Mouse (Mus musculus) forebrain, embryonic 13.5 days (tissue): ENCODE results near the gene Fam110a. TPM values are rescaled to one million over a fixed set of nuclear protein-coding genes. Genes with fewer than 3 reads are reported as not detected.

Experiments
- ATAC-seq: fragments of 200-750 bp; cut with Nextera tagmentation; 2 replicates; pipeline ENCODE4 v1.8.0; 2017
- H3K27ac ChIP-seq: fragments of 300-500 bp; sonication (generic); 2 replicates; pipeline ENCODE4 v1.5.1; 2015; ENCODE audit warnings: inconsistent platforms, mild to moderate bottlenecking, moderate library complexity
- H3K27me3 ChIP-seq: fragments of 300-500 bp; sonication (generic); 2 replicates; pipeline ENCODE4 v1.6.1; 2015; ENCODE audit warnings: mild to moderate bottlenecking, inconsistent platforms
- H3K36me3 ChIP-seq: fragments of 300-500 bp; sonication (generic); 2 replicates; pipeline ENCODE4 v1.6.1; 2015; ENCODE audit warnings: mild to moderate bottlenecking, inconsistent platforms; ENCODE audit not compliant: poor library complexity, severe bottlenecking
- H3K4me1 ChIP-seq: fragments of 300-500 bp; sonication (generic); 2 replicates; pipeline ENCODE4 v1.6.1; 2015; ENCODE audit warnings: inconsistent platforms
- H3K4me2 ChIP-seq: fragments of 300-500 bp; sonication (generic); 2 replicates; pipeline ENCODE4 v1.6.1; 2015; ENCODE audit warnings: inconsistent platforms, mild to moderate bottlenecking, moderate library complexity
- H3K4me3 ChIP-seq: fragments of 300-500 bp; sonication (generic); 2 replicates; pipeline ENCODE4 v1.5.1; 2015; ENCODE audit warnings: mild to moderate bottlenecking, inconsistent platforms
- H3K9ac ChIP-seq: fragments of 300-500 bp; sonication (generic); 2 replicates; pipeline ENCODE4 v1.6.1; 2015; ENCODE audit warnings: mild to moderate bottlenecking, inconsistent platforms
- H3K9me3 ChIP-seq: fragments of 300-500 bp; sonication (generic); replicated peaks from 2 replicates; pipeline ENCODE4 v1.6.1; 2016; ENCODE audit warnings: inconsistent platforms
- WGBS: fragments of 180-500 bp; shearing (Covaris S2); methylation state at CpG from one replicate; pipeline ENCODE4 v1.1.7; 2015; 5-methylcytosine and 5-hydroxymethylcytosine counted together
- polyA plus RNA-seq: library from polyadenylated mRNA; unstranded; fragments of >200 nt; fragmentation: Nextera tagmentation; extraction: Ambion mirVana; gene quantifications from 2 replicates; pipeline ENCODE4 v1.2.1, GENCODE M21; 2015

Fam110a gene
- polyA plus RNA-seq, 1 experiment from 2014 or later: 88.9 TPM

- H3K4me2 ChIP-seq: no peak overlapping the region
- no peaks in the 10 kb centered on the region for H3K27me3 ChIP-seq
- H3K9ac ChIP-seq: no peak overlapping the region
- no peaks in the 10 kb centered on the region for H3K9me3 ChIP-seq
- no peak for ATAC-seq
- no peaks in the 10 kb centered on the region for H3K36me3 ChIP-seq
- H3K4me3 ChIP-seq: no peak overlapping the region
- no peak overlapping the region for H3K27ac ChIP-seq
- 88% methylated on average over 7 of the region's 7 CpGs for WGBS
- no peaks in the 10 kb centered on the region for H3K4me1 ChIP-seq
These were observed 31.7 kb downstream of the Fam110a start for GRCm38 (mm10) chr2:151948311-151948710.

- no peaks in the 10 kb centered on the region for H3K36me3 ChIP-seq
- H3K9ac ChIP-seq: no peak overlapping the region
- 97% methylated on average over 2 of the region's 2 CpGs for WGBS
- no peak overlapping the region for H3K4me3 ChIP-seq
- H3K27me3 ChIP-seq: no peaks in the 10 kb centered on the region
- no peak for ATAC-seq
- H3K4me1 ChIP-seq: no peaks in the 10 kb centered on the region
- H3K27ac ChIP-seq: no peak overlapping the region
- H3K4me2 ChIP-seq: no peak overlapping the region
- H3K9me3 ChIP-seq: no peaks in the 10 kb centered on the region
These were observed 32.4 kb downstream of the Fam110a start for GRCm38 (mm10) chr2:151947617-151948016.

- no peak overlapping the region for H3K4me3 ChIP-seq
- no peaks in the 10 kb centered on the region for H3K9me3 ChIP-seq
- H3K4me1 ChIP-seq: no peaks in the 10 kb centered on the region
- H3K27ac ChIP-seq: no peak overlapping the region
- ATAC-seq: no peak
- H3K4me2 ChIP-seq: no peak overlapping the region
- 56% methylated on average over 2 of the region's 2 CpGs for WGBS
- H3K36me3 ChIP-seq: no peaks in the 10 kb centered on the region
- H3K9ac ChIP-seq: no peak overlapping the region
- no peaks in the 10 kb centered on the region for H3K27me3 ChIP-seq
These were observed 35.9 kb downstream of the Fam110a start for GRCm38 (mm10) chr2:151944106-151944505.

- 37% methylated on average over 2 of the region's 2 CpGs for WGBS
- Histone ChIP-seq H3K9me3 (no peaks in the 10 kb centered on the region), H3K27me3 (no peaks in the 10 kb centered on the region), H3K9ac (no peak overlapping the region), H3K4me1 (peaks cover 5% of the 10 kb centered on the region), H3K36me3 (no peaks in the 10 kb centered on the region), H3K4me3 (no peak overlapping the region), H3K4me2 (no peak overlapping the region), H3K27ac (no peak overlapping the region)
- no peak for ATAC-seq
These were observed 38.8 kb downstream of the Fam110a start for GRCm38 (mm10) chr2:151941269-151941668.

GRCm38 (mm10) chr2:151939651-151940420, 40.2 kb downstream of the Fam110a start:
- H3K4me2 ChIP-seq: no peak overlapping the region
- peaks cover 5% of the 10 kb centered on the region for H3K4me1 ChIP-seq
- ATAC-seq: no peak
- no peaks in the 10 kb centered on the region for H3K27me3 ChIP-seq
- no peaks in the 10 kb centered on the region for H3K36me3 ChIP-seq
- H3K4me3 ChIP-seq: no peak overlapping the region
- H3K9me3 ChIP-seq: no peaks in the 10 kb centered on the region
- no peak overlapping the region for H3K27ac ChIP-seq
- no peak overlapping the region for H3K9ac ChIP-seq
- 83% methylated on average over 5 of the region's 5 CpGs for WGBS

- no peaks in the 10 kb centered on the region for H3K9me3 ChIP-seq
- no peak for ATAC-seq
- no peaks in the 10 kb centered on the region for H3K27me3 ChIP-seq
- H3K36me3 ChIP-seq: no peaks in the 10 kb centered on the region
- H3K27ac ChIP-seq: no peak overlapping the region
- WGBS: 64% methylated on average over 11 of the region's 11 CpGs
- no peak overlapping the region for H3K4me3 ChIP-seq
- peaks cover 5% of the 10 kb centered on the region for H3K4me1 ChIP-seq
- no peak overlapping the region for H3K9ac ChIP-seq
- H3K4me2 ChIP-seq: no peak overlapping the region
These were observed 41.2 kb downstream of the Fam110a start for GRCm38 (mm10) chr2:151938780-151939200.

- 69% methylated on average over 3 of the region's 3 CpGs for WGBS
These were observed 42.1 kb downstream of the Fam110a start for GRCm38 (mm10) chr2:151937893-151938292.

GRCm38 (mm10) chr2:151930389-151931074, 49.5 kb downstream of the Fam110a start:
- Histone ChIP-seq H3K9me3 (no peaks in the 10 kb centered on the region), H3K4me3 (no peak overlapping the region), H3K4me2 (no peak overlapping the region), H3K4me1 (no peaks in the 10 kb centered on the region), H3K27ac (no peak overlapping the region), H3K36me3 (no peaks in the 10 kb centered on the region), H3K9ac (no peak overlapping the region), H3K27me3 (no peaks in the 10 kb centered on the region)
- 30% methylated on average over 7 of the region's 7 CpGs for WGBS
- peak; percentile 69 for ATAC-seq

More at GRCm38 (mm10) chr2:151937893-151938292, 42.1 kb downstream of the Fam110a start:
- no peak overlapping the region for H3K9ac ChIP-seq
- no peaks in the 10 kb centered on the region for H3K27me3 ChIP-seq
- no peak overlapping the region for H3K27ac ChIP-seq
- no peaks in the 10 kb centered on the region for H3K36me3 ChIP-seq
- H3K4me2 ChIP-seq: no peak overlapping the region
- no peaks in the 10 kb centered on the region for H3K9me3 ChIP-seq
- peaks cover 5% of the 10 kb centered on the region for H3K4me1 ChIP-seq
- ATAC-seq: no peak
- H3K4me3 ChIP-seq: no peak overlapping the region

GRCm38 (mm10) chr2:151927103-151927502, 52.9 kb downstream of the Fam110a start:
- no peak overlapping the region for H3K4me2 ChIP-seq
- H3K4me1 ChIP-seq: no peaks in the 10 kb centered on the region
- 90% methylated on average over 11 of the region's 11 CpGs for WGBS
- no peaks in the 10 kb centered on the region for H3K9me3 ChIP-seq
- ATAC-seq: no peak
- no peak overlapping the region for H3K9ac ChIP-seq
- no peaks in the 10 kb centered on the region for H3K27me3 ChIP-seq
- H3K36me3 ChIP-seq: no peaks in the 10 kb centered on the region
- no peak overlapping the region for H3K4me3 ChIP-seq
- H3K27ac ChIP-seq: no peak overlapping the region

GRCm38 (mm10) chr2:151925715-151926114, 54.3 kb downstream of the Fam110a start:
- 72% methylated on average over 4 of the region's 4 CpGs for WGBS
- H3K4me2 ChIP-seq: no peak overlapping the region
- H3K4me3 ChIP-seq: no peak overlapping the region
- peaks cover 4% of the 10 kb centered on the region; the same call in 1 of the 2 replicates for H3K4me1 ChIP-seq
- no peaks in the 10 kb centered on the region for H3K9me3 ChIP-seq
- no peaks in the 10 kb centered on the region for H3K36me3 ChIP-seq
- no peak overlapping the region for H3K27ac ChIP-seq
- H3K27me3 ChIP-seq: no peaks in the 10 kb centered on the region
- no peak overlapping the region for H3K9ac ChIP-seq
- ATAC-seq: no peak

GRCm38 (mm10) chr2:151924276-151924675, 55.7 kb downstream of the Fam110a start:
- peaks cover 4% of the 10 kb centered on the region; the same call in 1 of the 2 replicates for H3K4me1 ChIP-seq
- WGBS: 78% methylated on average over 7 of the region's 7 CpGs

GRCm38 (mm10) chr2:151921596-151921995, 58.4 kb downstream of the Fam110a start:
- Histone ChIP-seq H3K27me3 (no peaks in the 10 kb centered on the region), H3K36me3 (no peaks in the 10 kb centered on the region), H3K9ac (no peak overlapping the region), H3K4me3 (no peak overlapping the region), H3K9me3 (no peaks in the 10 kb centered on the region), H3K4me2 (no peak overlapping the region), H3K27ac (no peak overlapping the region), H3K4me1 (peaks cover 4% of the 10 kb centered on the region; the same call in 1 of the 2 replicates)
- 59% methylated on average over 4 of the region's 4 CpGs for WGBS
- ATAC-seq: no peak

More at GRCm38 (mm10) chr2:151924276-151924675, 55.7 kb downstream of the Fam110a start:
- no peak overlapping the region for H3K9ac ChIP-seq
- H3K27me3 ChIP-seq: no peaks in the 10 kb centered on the region
- ATAC-seq: no peak
- no peaks in the 10 kb centered on the region for H3K9me3 ChIP-seq
- no peak overlapping the region for H3K27ac ChIP-seq
- no peak overlapping the region for H3K4me2 ChIP-seq
- H3K4me3 ChIP-seq: no peak overlapping the region
- no peaks in the 10 kb centered on the region for H3K36me3 ChIP-seq
